Mouse (Mus musculus): Measurements from ENCODE around the gene Trim24. TPM values are rescaled to one million over a fixed set of nuclear protein-coding genes. Genes with fewer than 3 reads are reported as not detected.

Trim24 gene
- 77.8 and 81.7 TPM in 2 replicates for total RNA-seq (2012; rRNA removed)

DNA sequence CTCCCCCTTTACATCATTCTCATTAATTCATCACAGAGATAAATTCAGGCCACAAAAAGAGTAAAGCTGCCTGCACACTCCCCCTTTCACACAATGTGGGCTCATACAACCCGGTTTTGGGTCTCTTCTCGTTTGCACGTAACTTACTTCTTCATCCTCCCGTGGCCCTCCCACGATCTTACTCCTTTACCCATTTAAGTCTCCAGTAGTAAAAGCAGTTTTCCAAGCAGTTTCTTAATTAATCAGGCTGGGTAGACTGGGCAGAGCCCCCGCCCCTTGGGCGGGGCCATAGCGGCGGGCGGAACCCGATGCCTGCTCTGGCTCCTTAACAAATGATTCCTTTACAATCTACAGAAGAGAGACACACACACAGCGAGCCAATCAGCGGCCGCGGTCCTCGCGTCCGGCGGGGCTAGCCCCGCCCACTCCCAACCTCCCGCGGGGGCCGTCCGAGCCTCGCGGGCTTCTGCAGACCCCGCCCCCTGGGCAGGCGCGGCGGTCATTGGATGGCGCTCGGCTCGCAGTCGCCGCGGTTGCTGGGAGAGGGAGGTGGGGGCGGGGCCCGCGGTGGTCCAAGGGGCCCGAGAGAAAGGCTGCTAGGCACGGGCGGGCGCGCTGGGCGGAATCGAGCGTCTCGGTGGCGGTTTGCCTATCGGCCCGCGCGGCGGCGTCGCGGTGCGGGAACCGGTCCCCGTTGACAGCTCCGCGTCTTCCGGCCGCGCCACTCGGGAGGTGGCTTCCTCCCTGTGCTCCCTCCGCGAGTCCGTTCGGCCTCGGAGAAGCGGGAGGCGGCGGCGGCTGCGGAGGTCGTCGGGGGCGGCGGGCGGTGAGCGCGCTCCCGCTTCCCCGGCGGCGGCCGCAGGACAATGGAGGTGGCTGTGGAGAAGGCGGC lies at the start of gene Trim24:
Gene Trim24 (plus strand): TSS at position 567 of the 892 bp plus-strand sequence.
- H3K4me3 ChIP-seq (ENCODE audit: insufficient read depth in 1 of 2, low read depth in 1 of 2, low read length in 2 of 2, poor library complexity in 1 of 2, severe bottlenecking in 1 of 2) = peak within 1 kb of the TSS; percentile 97 to 99
- in situ Hi-C loops (cut with MboI; ENCODE audit: low sequenced_read_pairs in 2 of 2, unreplicated experiment in 2 of 2) = no loop called here
- no peaks in the 10 kb centered on the region; the same call in 1 of the 2 replicates for H3K36me3 ChIP-seq (ENCODE audit: control insufficient read depth, insufficient read depth, low read length, poor library complexity, severe bottlenecking)
- peaks cover 14% of the 10 kb centered on the region for H3K9me3 ChIP-seq (ENCODE audit: control insufficient read depth, insufficient read depth, low read depth, low read length)
- H3K9ac ChIP-seq (ENCODE audit: insufficient read depth, low read depth, low read length, poor library complexity, severe bottlenecking) = peak within 1 kb of the TSS; percentile 100
- H3K4me1 ChIP-seq (ENCODE audit: control insufficient read depth in 2 of 2, insufficient read depth in 2 of 2, low read length in 2 of 2, poor library complexity in 1 of 2) = no peaks in the 10 kb centered on the region
- H3K27ac ChIP-seq (ENCODE audit: insufficient read depth, low read depth, low read length, poor library complexity, severe bottlenecking) = peak within 1 kb of the TSS; percentile 99
- TF ChIP-seq ZNF384 (IDR thresholded peaks at IDR 0.05; ENCODE audit: low read depth, low read length) (no peak), MAFK (IDR thresholded peaks at IDR 0.05; ENCODE audit: insufficient read depth, low read depth, low read length) (no peak), CHD2 (IDR thresholded peaks at IDR 0.05; ENCODE audit: low read depth, low read length) (peak; percentile 82; the same call in 1 of the 2 replicates), HCFC1 (IDR thresholded peaks at IDR 0.05; ENCODE audit: borderline replicate concordance, insufficient read depth, low read length) (peak; percentile 37; the same call in 1 of the 2 replicates), ZC3H11A (IDR thresholded peaks at IDR 0.05; ENCODE audit: borderline replicate concordance, low read depth, low read length) (no peak)
- DNase-seq (ENCODE audit: low read depth, low spot score) = peak; percentile 94

DNA sequence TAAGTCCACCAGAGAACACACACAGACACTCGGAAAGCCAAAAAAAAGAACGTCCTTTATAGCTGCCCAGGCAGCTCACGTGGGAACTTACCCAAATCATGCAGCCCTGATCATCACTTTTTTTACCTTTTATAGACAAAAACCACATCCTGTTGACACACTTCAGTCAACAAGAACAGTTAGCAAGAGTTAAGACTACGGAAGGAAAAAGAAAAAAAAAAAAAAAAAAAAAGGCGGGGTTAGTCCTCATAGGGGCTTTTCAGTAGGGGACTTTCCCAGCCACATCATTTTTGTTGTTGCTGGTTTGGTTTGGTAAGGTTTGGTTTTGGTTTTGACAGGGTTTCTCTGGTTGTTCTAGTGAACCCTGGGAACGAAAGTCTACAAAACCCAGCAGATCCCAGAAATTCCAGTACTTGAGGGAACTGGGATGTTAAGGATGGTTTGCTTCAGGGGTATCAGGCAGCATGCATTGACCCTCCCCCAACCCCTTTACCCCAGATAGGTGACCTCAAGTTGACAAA lies 49.0 kb upstream of the Trim24 start:
- Histone ChIP-seq H3K4me3 (ENCODE audit: insufficient read depth in 1 of 2, low read depth in 1 of 2, low read length in 2 of 2, poor library complexity in 1 of 2, severe bottlenecking in 1 of 2) (no peak overlapping the region), H3K36me3 (ENCODE audit: control insufficient read depth, insufficient read depth, low read length, poor library complexity, severe bottlenecking) (no peaks in the 10 kb centered on the region), H3K9ac (ENCODE audit: insufficient read depth, low read depth, low read length, poor library complexity, severe bottlenecking) (no peak overlapping the region), H3K9me3 (ENCODE audit: control insufficient read depth, insufficient read depth, low read depth, low read length) (0 out of 2 replicates have a peak, but pooled peaks cover 2% of the 10 kb centered on the region), H3K27ac (ENCODE audit: insufficient read depth, low read depth, low read length, poor library complexity, severe bottlenecking) (no peak overlapping the region), H3K4me1 (ENCODE audit: control insufficient read depth in 2 of 2, insufficient read depth in 2 of 2, low read length in 2 of 2, poor library complexity in 1 of 2) (peaks cover 0 to 5% of the 10 kb centered on the region in 2 experiments; a peak in 3 of 4 replicates)
- in situ Hi-C loops (cut with MboI; ENCODE audit: low sequenced_read_pairs in 2 of 2, unreplicated experiment in 2 of 2) = no loop called here
- no peak for TF ChIP-seq CHD2 (IDR thresholded peaks at IDR 0.05; ENCODE audit: low read depth, low read length)
- no peak for TF ChIP-seq HCFC1 (IDR thresholded peaks at IDR 0.05; ENCODE audit: borderline replicate concordance, insufficient read depth, low read length)
- TF ChIP-seq ZNF384 (IDR thresholded peaks at IDR 0.05; ENCODE audit: low read depth, low read length) = 0 out of 2 replicates have a peak, but pooled peaks have one; percentile 37
- no peak for DNase-seq (ENCODE audit: low read depth, low spot score)

DNA sequence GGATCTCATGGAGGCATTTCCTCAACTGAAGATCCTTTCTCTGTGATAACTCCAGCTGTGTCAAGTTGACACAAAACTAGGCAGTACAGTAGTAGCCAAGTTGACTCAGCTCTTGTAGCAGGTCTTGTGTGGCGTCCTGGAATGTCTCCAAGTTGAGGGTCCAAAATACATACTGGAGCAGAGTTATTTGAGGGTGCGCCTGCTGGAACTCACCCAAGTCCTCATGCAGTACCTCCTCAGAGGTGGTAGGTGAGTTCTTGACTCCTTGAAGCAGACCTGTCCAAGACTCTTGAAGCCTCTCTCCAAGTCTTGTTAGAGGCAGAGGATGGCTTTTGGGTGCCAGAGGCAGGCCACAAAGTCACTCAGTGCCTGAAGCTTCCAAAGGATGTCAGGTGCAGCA lies 48.2 kb upstream of the Trim24 start:
- in situ Hi-C loops (cut with MboI; ENCODE audit: low sequenced_read_pairs in 2 of 2, unreplicated experiment in 2 of 2) = no loop called here
- Histone ChIP-seq H3K36me3 (ENCODE audit: control insufficient read depth, insufficient read depth, low read length, poor library complexity, severe bottlenecking) (no peaks in the 10 kb centered on the region; the same call in 1 of the 2 replicates), H3K4me1 (ENCODE audit: control insufficient read depth in 2 of 2, insufficient read depth in 2 of 2, low read length in 2 of 2, poor library complexity in 1 of 2) (peaks cover 0 to 5% of the 10 kb centered on the region in 2 experiments; a peak in 3 of 4 replicates), H3K27ac (ENCODE audit: insufficient read depth, low read depth, low read length, poor library complexity, severe bottlenecking) (no peak overlapping the region), H3K9me3 (ENCODE audit: control insufficient read depth, insufficient read depth, low read depth, low read length) (no peaks in the 10 kb centered on the region), H3K4me3 (ENCODE audit: insufficient read depth in 1 of 2, low read depth in 1 of 2, low read length in 2 of 2, poor library complexity in 1 of 2, severe bottlenecking in 1 of 2) (no peak overlapping the region), H3K9ac (ENCODE audit: insufficient read depth, low read depth, low read length, poor library complexity, severe bottlenecking) (no peak overlapping the region)
- no peak for DNase-seq (ENCODE audit: low read depth, low spot score)
- TF ChIP-seq ZNF384 (IDR thresholded peaks at IDR 0.05; ENCODE audit: low read depth, low read length) (no peak), CHD2 (IDR thresholded peaks at IDR 0.05; ENCODE audit: low read depth, low read length) (no peak), HCFC1 (IDR thresholded peaks at IDR 0.05; ENCODE audit: borderline replicate concordance, insufficient read depth, low read length) (no peak), ZC3H11A (IDR thresholded peaks at IDR 0.05; ENCODE audit: borderline replicate concordance, low read depth, low read length) (no peak)

DNA sequence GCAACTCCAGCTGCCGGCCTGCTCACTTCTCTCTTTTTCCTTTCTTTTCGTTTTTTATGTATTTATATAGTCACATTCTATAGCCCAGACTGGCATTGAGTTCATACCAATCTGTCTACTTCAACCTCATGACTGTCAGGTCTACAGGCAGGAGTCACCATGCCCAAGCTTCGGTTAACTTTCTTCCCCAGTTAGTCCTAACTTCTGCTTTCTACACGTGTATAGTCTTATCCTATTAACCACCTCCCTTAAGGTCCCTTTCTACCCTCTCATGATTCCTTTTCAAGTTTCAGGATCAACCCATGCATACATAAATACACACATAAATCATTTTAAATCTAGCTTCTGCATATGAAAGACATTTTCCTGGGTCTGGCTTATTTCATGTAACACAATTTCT lies 46.9 kb upstream of the Trim24 start:
- TF ChIP-seq ZC3H11A (IDR thresholded peaks at IDR 0.05; ENCODE audit: borderline replicate concordance, low read depth, low read length) (no peak), HCFC1 (IDR thresholded peaks at IDR 0.05; ENCODE audit: borderline replicate concordance, insufficient read depth, low read length) (no peak), ZNF384 (IDR thresholded peaks at IDR 0.05; ENCODE audit: low read depth, low read length) (no peak), CHD2 (IDR thresholded peaks at IDR 0.05; ENCODE audit: low read depth, low read length) (no peak), MAFK (IDR thresholded peaks at IDR 0.05; ENCODE audit: insufficient read depth, low read depth, low read length) (no peak)
- Histone ChIP-seq H3K27ac (ENCODE audit: insufficient read depth, low read depth, low read length, poor library complexity, severe bottlenecking) (no peak overlapping the region), H3K9ac (ENCODE audit: insufficient read depth, low read depth, low read length, poor library complexity, severe bottlenecking) (no peak overlapping the region), H3K4me1 (ENCODE audit: control insufficient read depth in 2 of 2, insufficient read depth in 2 of 2, low read length in 2 of 2, poor library complexity in 1 of 2) (peaks cover 0 to 5% of the 10 kb centered on the region in 2 experiments; a peak in 3 of 4 replicates), H3K9me3 (ENCODE audit: control insufficient read depth, insufficient read depth, low read depth, low read length) (no peaks in the 10 kb centered on the region), H3K36me3 (ENCODE audit: control insufficient read depth, insufficient read depth, low read length, poor library complexity, severe bottlenecking) (no peaks in the 10 kb centered on the region; the same call in 1 of the 2 replicates), H3K4me3 (ENCODE audit: insufficient read depth in 1 of 2, low read depth in 1 of 2, low read length in 2 of 2, poor library complexity in 1 of 2, severe bottlenecking in 1 of 2) (no peak overlapping the region)
- in situ Hi-C loops (cut with MboI; ENCODE audit: low sequenced_read_pairs in 2 of 2, unreplicated experiment in 2 of 2) = no loop called here
- no peak for DNase-seq (ENCODE audit: low read depth, low spot score)

All from ES-E14 (cell line).